8 mouse cellular contexts compared by ENCODE assay signal in the genomic region with DNA sequence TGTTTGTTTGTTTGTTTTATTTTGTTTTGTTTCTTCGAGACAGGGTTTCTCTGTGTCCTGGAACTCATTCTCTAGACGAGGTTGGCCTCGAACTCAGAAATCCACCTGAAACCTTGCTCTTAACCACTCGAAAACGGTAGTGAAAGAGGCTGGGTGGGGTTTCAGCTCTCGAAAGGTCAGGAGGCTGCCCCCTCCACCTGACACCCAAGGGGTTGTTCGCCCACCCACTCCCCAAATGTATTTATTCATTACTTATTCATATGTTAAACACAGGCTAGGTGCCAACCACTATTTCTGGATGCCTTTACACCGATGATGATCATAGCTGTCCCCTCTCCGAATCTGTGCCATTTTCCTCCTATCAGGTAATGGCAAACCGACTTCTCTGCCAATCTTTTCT. TPM values are rescaled to one million over a fixed set of nuclear protein-coding genes. Genes with fewer than 3 reads are reported as not detected.
A peak's percentile ranks its signal among the peaks of the same experiment; 100 is the strongest.
DNase-seq lines count a peak whose midpoint lies in the region; ATAC-seq and TF ChIP-seq lines count a peak whose summit lies in the region.

No protein-coding gene starts in this region.

- no peaks in the 10 kb centered on the region for H3K9me3 ChIP-seq in neural tube, embryonic 11.5 days (ENCODE audit: control insufficient read depth, low read length)
- no peaks in the 10 kb centered on the region for H3K9me3 ChIP-seq in limb, embryonic 14.5 days (ENCODE audit: control insufficient read depth, low read length)
- H3K9me3 ChIP-seq in stomach, embryonic 15.5 days, result no peaks in the 10 kb centered on the region

- H3K27me3 ChIP-seq in neural tube, embryonic 11.5 days (ENCODE audit: control insufficient read depth, insufficient read depth, low read length), result peaks cover 11% of the 10 kb centered on the region
- no peaks in the 10 kb centered on the region for H3K27me3 ChIP-seq in limb, embryonic 14.5 days (ENCODE audit: control insufficient read depth, insufficient read depth, low read length)
- no peaks in the 10 kb centered on the region for H3K27me3 ChIP-seq in stomach, embryonic 15.5 days (replicated peaks)

- DNase-seq in cerebellum, adult 9-11 months, result peak; percentile 70
- no peak for DNase-seq in cerebellum, postnatal 4 days (ENCODE audit: low spot score in 2 of 2)
- no peak for DNase-seq in neural tube, embryonic 11.5 days (ENCODE audit: low spot score)
- DNase-seq in neural tube, embryonic 10.5 days (ENCODE audit: extremely low spot score, low spot score), result no peak
- no peak for DNase-seq in limb, embryonic 14.5 days (ENCODE audit: low spot score)
- no peak for DNase-seq in layer of hippocampus, adult 9-10 months (ENCODE audit: low spot score)
- no peak for DNase-seq in cerebellum, adult 8-10 months

- 59% methylated on average over 10 of the region's 10 CpGs for WGBS in neural tube, embryonic 11.5 days
- WGBS in limb, embryonic 14.5 days, result 58% methylated on average over 10 of the region's 10 CpGs
- WGBS in stomach, embryonic 15.5 days, result 53% methylated on average over 10 of the region's 10 CpGs

- peak overlapping the region; percentile 64 for H3K9ac ChIP-seq in neural tube, embryonic 11.5 days (ENCODE audit: low read length)
- peak overlapping the region; percentile 66 for H3K9ac ChIP-seq in limb, embryonic 14.5 days (ENCODE audit: low read depth, low read length, severe bottlenecking)
- H3K9ac ChIP-seq in stomach, embryonic 15.5 days, result 0 out of 2 replicates have a peak overlapping the region, but pooled peaks have one; percentile 53

- peak overlapping the region; percentile 67 for H3K4me2 ChIP-seq in neural tube, embryonic 11.5 days (ENCODE audit: low read depth)
- peak overlapping the region; percentile 71 for H3K4me2 ChIP-seq in limb, embryonic 14.5 days (replicated peaks; ENCODE audit: low read depth, low read length, severe bottlenecking)
- H3K4me2 ChIP-seq in stomach, embryonic 15.5 days, result peak overlapping the region; percentile 67

- H3K4me1 ChIP-seq in neural tube, embryonic 11.5 days (ENCODE audit: control insufficient read depth, insufficient read depth, low read length), result peaks cover 11% of the 10 kb centered on the region
- peaks cover 19% of the 10 kb centered on the region for H3K4me1 ChIP-seq in limb, embryonic 14.5 days (ENCODE audit: control insufficient read depth, insufficient read depth, low read length)
- H3K4me1 ChIP-seq in stomach, embryonic 15.5 days, result peaks cover 38% of the 10 kb centered on the region

- peaks cover 2% of the 10 kb centered on the region; the same call in 1 of the 2 replicates for H3K36me3 ChIP-seq in neural tube, embryonic 11.5 days (ENCODE audit: control insufficient read depth, insufficient read depth, low read length)
- peaks cover 28% of the 10 kb centered on the region for H3K36me3 ChIP-seq in limb, embryonic 14.5 days (ENCODE audit: control insufficient read depth, insufficient read depth, low read length)
- H3K36me3 ChIP-seq in stomach, embryonic 15.5 days, result 0 out of 2 replicates have a peak, but pooled peaks cover 8% of the 10 kb centered on the region

- no peak overlapping the region for H3K27ac ChIP-seq in neural tube, embryonic 11.5 days (ENCODE audit: low read depth, low read length)
- H3K27ac ChIP-seq in limb, embryonic 14.5 days (replicated peaks; ENCODE audit: low read depth, low read length), result peak overlapping the region; percentile 43; the same call in 1 of the 2 replicates
- H3K27ac ChIP-seq in stomach, embryonic 15.5 days, result peak overlapping the region; percentile 88; the same call in 1 of the 2 replicates

- ATAC-seq in neural tube, embryonic 11.5 days (ENCODE audit: insufficient read depth, low FRiP score, low TSS enrichment), result no peak
- ATAC-seq in limb, embryonic 14.5 days (ENCODE audit: low FRiP score, low read depth), result no peak
- no peak for ATAC-seq in stomach, embryonic 15.5 days (ENCODE audit: insufficient read depth, low FRiP score, low read depth)

- H3K4me3 ChIP-seq in neural tube, embryonic 11.5 days (ENCODE audit: low read depth, low read length), result peak overlapping the region; percentile 40
- H3K4me3 ChIP-seq in limb, embryonic 14.5 days (replicated peaks; ENCODE audit: low read length), result peak overlapping the region; percentile 52
- H3K4me3 ChIP-seq in stomach, embryonic 15.5 days (replicated peaks), result peak overlapping the region; percentile 65

- no peak for TF ChIP-seq POLR2A in limb, embryonic 14.5 days (IDR thresholded peaks at IDR 0.05; ENCODE audit: borderline replicate concordance, extremely low read depth, insufficient read depth, insufficient read length)

RNA-seq across cellular contexts. Expression of gene Smdt1, which starts 0.4 kb away (rescaled TPM):
- 267 and 274 TPM in 2 replicates for polyA plus RNA-seq in neural tube, embryonic 11.5 days (2014; fragmentation: Nextera tagmentation; extraction: Ambion mirVana)
- 175 and 178 TPM in 2 replicates for polyA plus RNA-seq in limb, embryonic 14.5 days (2012; rRNA removed)
- 255 and 258 TPM in 2 replicates for polyA plus RNA-seq in limb, embryonic 14.5 days (2014; fragmentation: Nextera tagmentation; extraction: Ambion mirVana)
- polyA plus RNA-seq in stomach, embryonic 15.5 days (2015; fragmentation: Nextera tagmentation; extraction: Ambion mirVana), result 288 and 301 TPM in 2 replicates

RNA-seq across cellular contexts. Expression of gene Pheta2, which starts 0.4 kb away (rescaled TPM):
- polyA plus RNA-seq in neural tube, embryonic 11.5 days (2014; fragmentation: Nextera tagmentation; extraction: Ambion mirVana), result 3.0 and 3.1 TPM in 2 replicates
- polyA plus RNA-seq in limb, embryonic 14.5 days (2012; rRNA removed), result 12.8 and 15.3 TPM in 2 replicates
- 11.9 and 14.1 TPM in 2 replicates for polyA plus RNA-seq in limb, embryonic 14.5 days (2014; fragmentation: Nextera tagmentation; extraction: Ambion mirVana)
- 14.9 and 18.4 TPM in 2 replicates for polyA plus RNA-seq in stomach, embryonic 15.5 days (2015; fragmentation: Nextera tagmentation; extraction: Ambion mirVana)

RNA-seq across cellular contexts. Expression of gene Naga, which starts 0.4 kb away (rescaled TPM):
- polyA plus RNA-seq in neural tube, embryonic 11.5 days (2014; fragmentation: Nextera tagmentation; extraction: Ambion mirVana), result 24.7 and 28.0 TPM in 2 replicates
- 101 and 118 TPM in 2 replicates for polyA plus RNA-seq in limb, embryonic 14.5 days (2012; rRNA removed)
- polyA plus RNA-seq in limb, embryonic 14.5 days (2014; fragmentation: Nextera tagmentation; extraction: Ambion mirVana), result 59.3 and 60.1 TPM in 2 replicates
- polyA plus RNA-seq in stomach, embryonic 15.5 days (2015; fragmentation: Nextera tagmentation; extraction: Ambion mirVana), result 79.6 and 86.8 TPM in 2 replicates

RNA-seq across cellular contexts. Expression of gene Ndufa6, which starts 15.0 kb away (rescaled TPM):
- 274 and 279 TPM in 2 replicates for polyA plus RNA-seq in neural tube, embryonic 11.5 days (2014; fragmentation: Nextera tagmentation; extraction: Ambion mirVana)
- polyA plus RNA-seq in limb, embryonic 14.5 days (2012; rRNA removed), result 252 and 318 TPM in 2 replicates
- polyA plus RNA-seq in limb, embryonic 14.5 days (2014; fragmentation: Nextera tagmentation; extraction: Ambion mirVana), result 325 and 348 TPM in 2 replicates
- 403 and 420 TPM in 2 replicates for polyA plus RNA-seq in stomach, embryonic 15.5 days (2015; fragmentation: Nextera tagmentation; extraction: Ambion mirVana)

RNA-seq across cellular contexts. Expression of gene Wbp2nl, which starts 40.4 kb away (rescaled TPM):
- 0.16 and 0.27 TPM in 2 replicates for polyA plus RNA-seq in neural tube, embryonic 11.5 days (2014; fragmentation: Nextera tagmentation; extraction: Ambion mirVana)
- polyA plus RNA-seq in limb, embryonic 14.5 days (2012; rRNA removed), result 0.24 and 0.47 TPM in 2 replicates
- not detected in 2 replicates for polyA plus RNA-seq in limb, embryonic 14.5 days (2014; fragmentation: Nextera tagmentation; extraction: Ambion mirVana)
- 0.12 and 0.15 TPM in 2 replicates for polyA plus RNA-seq in stomach, embryonic 15.5 days (2015; fragmentation: Nextera tagmentation; extraction: Ambion mirVana)
